Mouse (Mus musculus): Measurements from ENCODE around the gene Med9. TPM values are rescaled to one million over a fixed set of nuclear protein-coding genes. Genes with fewer than 3 reads are reported as not detected.

Med9 gene
- polyA plus RNA-seq, 1 experiment, result 38.9 TPM

- no peaks in the 10 kb centered on the region for H3K79me3 ChIP-seq (ENCODE audit: low read depth)
- H3K27me3 ChIP-seq (ENCODE audit: control insufficient read depth, insufficient read depth, insufficient read length), result no peaks in the 10 kb centered on the region
- H3ac ChIP-seq (ENCODE audit: control insufficient read depth, insufficient read length, low read depth), result no peak overlapping the region
- H3K79me2 ChIP-seq (ENCODE audit: control insufficient read depth, insufficient read depth), result no peaks in the 10 kb centered on the region
- H3K36me3 ChIP-seq (ENCODE audit: control insufficient read depth, insufficient read depth), result no peaks in the 10 kb centered on the region
- H3K4me3 ChIP-seq (ENCODE audit: insufficient read depth, poor library complexity, severe bottlenecking), result no peak overlapping the region
- no peak for TF ChIP-seq CEBPB (IDR thresholded peaks at IDR 0.05; ENCODE audit: low read depth)
- no peak for TF ChIP-seq USF1 (IDR thresholded peaks at IDR 0.05; ENCODE audit: low read depth)
- TF ChIP-seq MYOD1 (IDR thresholded peaks at IDR 0.05; ENCODE audit: control insufficient read depth, insufficient read length, low read depth), result no peak
- no peak for TF ChIP-seq FOSL1 (IDR thresholded peaks at IDR 0.05; ENCODE audit: insufficient read depth, low read length, poor library complexity, severe bottlenecking)
- no peak for TF ChIP-seq MAX (IDR thresholded peaks at IDR 0.05)
- no peak for TF ChIP-seq MYOG (IDR thresholded peaks at IDR 0.05; ENCODE audit: control insufficient read depth, extremely low read depth, insufficient read length)
- no peak for TF ChIP-seq CTCF (IDR thresholded peaks at IDR 0.05; ENCODE audit: control insufficient read depth, insufficient read depth, insufficient read length)
These were observed 29.8 kb downstream of the Med9 start for GRCm38 (mm10) chr11:59977831-59978230.

GRCm38 (mm10) chr11:59989406-59989805 lies 41.4 kb downstream of the Med9 start:
- Histone ChIP-seq H3K79me2 (ENCODE audit: control insufficient read depth, insufficient read depth) (no peaks in the 10 kb centered on the region), H3K4me3 (ENCODE audit: insufficient read depth, poor library complexity, severe bottlenecking) (no peak overlapping the region), H3K36me3 (ENCODE audit: control insufficient read depth, insufficient read depth) (no peaks in the 10 kb centered on the region), H3K27me3 (ENCODE audit: control insufficient read depth, insufficient read depth, insufficient read length) (peaks cover 6% of the 10 kb centered on the region), H3ac (ENCODE audit: control insufficient read depth, insufficient read length, low read depth) (no peak overlapping the region), H3K79me3 (ENCODE audit: low read depth) (no peaks in the 10 kb centered on the region)
- TF ChIP-seq CTCF (IDR thresholded peaks at IDR 0.05; ENCODE audit: control insufficient read depth, insufficient read depth, insufficient read length), result no peak
- no peak for TF ChIP-seq USF1 (IDR thresholded peaks at IDR 0.05; ENCODE audit: low read depth)
- TF ChIP-seq MYOG (IDR thresholded peaks at IDR 0.05; ENCODE audit: control insufficient read depth, extremely low read depth, insufficient read length), result no peak
- TF ChIP-seq CEBPB (IDR thresholded peaks at IDR 0.05; ENCODE audit: low read depth), result no peak
- no peak for TF ChIP-seq MAX (IDR thresholded peaks at IDR 0.05)
- TF ChIP-seq MYOD1 (IDR thresholded peaks at IDR 0.05; ENCODE audit: control insufficient read depth, insufficient read length, low read depth), result no peak
- TF ChIP-seq FOSL1 (IDR thresholded peaks at IDR 0.05; ENCODE audit: insufficient read depth, low read length, poor library complexity, severe bottlenecking), result no peak

- Histone ChIP-seq H3K36me3 (ENCODE audit: control insufficient read depth, insufficient read depth) (no peaks in the 10 kb centered on the region), H3K4me3 (ENCODE audit: insufficient read depth, poor library complexity, severe bottlenecking) (no peak overlapping the region), H3K79me3 (ENCODE audit: low read depth) (no peaks in the 10 kb centered on the region), H3K27me3 (ENCODE audit: control insufficient read depth, insufficient read depth, insufficient read length) (peaks cover 3% of the 10 kb centered on the region), H3K79me2 (ENCODE audit: control insufficient read depth, insufficient read depth) (no peaks in the 10 kb centered on the region), H3ac (ENCODE audit: control insufficient read depth, insufficient read length, low read depth) (no peak overlapping the region)
- TF ChIP-seq MYOD1 (IDR thresholded peaks at IDR 0.05; ENCODE audit: control insufficient read depth, insufficient read length, low read depth) (no peak), MAX (IDR thresholded peaks at IDR 0.05) (no peak), FOSL1 (IDR thresholded peaks at IDR 0.05; ENCODE audit: insufficient read depth, low read length, poor library complexity, severe bottlenecking) (no peak), CEBPB (IDR thresholded peaks at IDR 0.05; ENCODE audit: low read depth) (no peak), MYOG (IDR thresholded peaks at IDR 0.05; ENCODE audit: control insufficient read depth, extremely low read depth, insufficient read length) (no peak), USF1 (IDR thresholded peaks at IDR 0.05; ENCODE audit: low read depth) (no peak)
These were observed 43.4 kb downstream of the Med9 start for GRCm38 (mm10) chr11:59991365-59991764.

- Histone ChIP-seq H3K27me3 (ENCODE audit: control insufficient read depth, insufficient read depth, insufficient read length) (no peaks in the 10 kb centered on the region), H3K79me2 (ENCODE audit: control insufficient read depth, insufficient read depth) (no peaks in the 10 kb centered on the region), H3ac (ENCODE audit: control insufficient read depth, insufficient read length, low read depth) (no peak overlapping the region), H3K79me3 (ENCODE audit: low read depth) (no peaks in the 10 kb centered on the region), H3K4me3 (ENCODE audit: insufficient read depth, poor library complexity, severe bottlenecking) (no peak overlapping the region), H3K36me3 (ENCODE audit: control insufficient read depth, insufficient read depth) (no peaks in the 10 kb centered on the region)
- no peak for TF ChIP-seq CEBPB (IDR thresholded peaks at IDR 0.05; ENCODE audit: low read depth)
- TF ChIP-seq MAX (IDR thresholded peaks at IDR 0.05), result no peak
- TF ChIP-seq MYOD1 (IDR thresholded peaks at IDR 0.05; ENCODE audit: control insufficient read depth, insufficient read length, low read depth), result no peak
- no peak for TF ChIP-seq FOSL1 (IDR thresholded peaks at IDR 0.05; ENCODE audit: insufficient read depth, low read length, poor library complexity, severe bottlenecking)
- no peak for TF ChIP-seq MYOG (IDR thresholded peaks at IDR 0.05; ENCODE audit: control insufficient read depth, extremely low read depth, insufficient read length)
- TF ChIP-seq CTCF (IDR thresholded peaks at IDR 0.05; ENCODE audit: control insufficient read depth, insufficient read depth, insufficient read length), result no peak
- no peak for TF ChIP-seq USF1 (IDR thresholded peaks at IDR 0.05; ENCODE audit: low read depth)
These were observed 46.3 kb downstream of the Med9 start for GRCm38 (mm10) chr11:59994318-59994717.

GRCm38 (mm10) chr11:60001231-60001980 lies 53.4 kb downstream of the Med9 start:
- Histone ChIP-seq H3K27me3 (ENCODE audit: control insufficient read depth, insufficient read depth, insufficient read length) (no peaks in the 10 kb centered on the region), H3K36me3 (ENCODE audit: control insufficient read depth, insufficient read depth) (no peaks in the 10 kb centered on the region), H3K4me3 (ENCODE audit: insufficient read depth, poor library complexity, severe bottlenecking) (no peak overlapping the region), H3K79me2 (ENCODE audit: control insufficient read depth, insufficient read depth) (no peaks in the 10 kb centered on the region), H3K79me3 (ENCODE audit: low read depth) (no peaks in the 10 kb centered on the region), H3ac (ENCODE audit: control insufficient read depth, insufficient read length, low read depth) (no peak overlapping the region)
- TF ChIP-seq CEBPB (IDR thresholded peaks at IDR 0.05; ENCODE audit: low read depth) (no peak), CTCF (IDR thresholded peaks at IDR 0.05; ENCODE audit: control insufficient read depth, insufficient read depth, insufficient read length) (no peak), MAX (IDR thresholded peaks at IDR 0.05) (no peak), USF1 (IDR thresholded peaks at IDR 0.05; ENCODE audit: low read depth) (no peak), FOSL1 (IDR thresholded peaks at IDR 0.05; ENCODE audit: insufficient read depth, low read length, poor library complexity, severe bottlenecking) (no peak), MYOD1 (IDR thresholded peaks at IDR 0.05; ENCODE audit: control insufficient read depth, insufficient read length, low read depth) (no peak), MYOG (IDR thresholded peaks at IDR 0.05; ENCODE audit: control insufficient read depth, extremely low read depth, insufficient read length) (no peak)
